Mouse (Mus musculus) small intestine, adult 2 months (tissue): Measurements from ENCODE around the gene Syne3. TPM values are rescaled to one million over a fixed set of nuclear protein-coding genes. Genes with fewer than 3 reads are reported as not detected.

ENCODE experiments used
- H3K27ac ChIP-seq: fragments of 200-500 bp; 2 replicates; pipeline ENCODE4 v1.5.1; 2012; ENCODE audit warnings: low read depth, low read length, control low read depth, inconsistent platforms; ENCODE audit not compliant: insufficient read depth
- H3K27me3 ChIP-seq: fragments of 200-500 bp; 2 replicates; pipeline ENCODE4 v1.6.1; 2012; ENCODE audit warnings: mild to moderate bottlenecking, moderate library complexity, low read length, inconsistent platforms; ENCODE audit not compliant: control insufficient read depth, insufficient read depth
- H3K36me3 ChIP-seq: fragments of 200-500 bp; 2 replicates; pipeline ENCODE4 v1.6.1; 2012; ENCODE audit warnings: mild to moderate bottlenecking, low read length, control low read depth, inconsistent platforms; ENCODE audit not compliant: control insufficient read depth, insufficient read depth
- H3K4me1 ChIP-seq: fragments of 200-500 bp; 2 replicates; pipeline ENCODE4 v1.6.1; 2012; ENCODE audit warnings: low read length, inconsistent platforms, mixed read lengths; ENCODE audit not compliant: control insufficient read depth, insufficient read depth, insufficient read length
- H3K4me3 ChIP-seq: fragments of 200-500 bp; 2 replicates; pipeline ENCODE4 v1.5.1; 2012; ENCODE audit warnings: low read depth, mild to moderate bottlenecking, control low read depth, inconsistent platforms, low read length, moderate library complexity
- CTCF ChIP-seq: fragments of 200-500 bp; IDR thresholded peaks from 2 replicates; pipeline ENCODE4 v1.5.1; 2012; ENCODE audit warnings: low read depth, mild to moderate bottlenecking, control low read depth, inconsistent platforms, low read length, moderate library complexity, mixed read lengths; ENCODE audit not compliant: insufficient replicate concordance, insufficient read length; ENCODE audit errors: extremely low read depth
- POLR2A ChIP-seq: fragments of 200-500 bp; IDR thresholded peaks from 2 replicates; pipeline ENCODE4 v1.6.1; 2012; ENCODE audit warnings: low read depth, mild to moderate bottlenecking, control low read depth, inconsistent platforms, low read length, moderate library complexity
- WGBS: fragments of 180-500 bp; shearing (Covaris S2); methylation state at CpG from one replicate; pipeline ENCODE4 v1.1.7; 2018; 5-methylcytosine and 5-hydroxymethylcytosine counted together
- polyA plus RNA-seq: library from polyadenylated mRNA; depleted of rRNA; stranded (reverse); fragments of >200 nt; gene quantifications from 2 replicates; pipeline ENCODE4 v1.2.3, GENCODE M21; 2012

The Syne3 gene
- polyA plus RNA-seq, 1 experiment, result 1.3 TPM

DNA sequence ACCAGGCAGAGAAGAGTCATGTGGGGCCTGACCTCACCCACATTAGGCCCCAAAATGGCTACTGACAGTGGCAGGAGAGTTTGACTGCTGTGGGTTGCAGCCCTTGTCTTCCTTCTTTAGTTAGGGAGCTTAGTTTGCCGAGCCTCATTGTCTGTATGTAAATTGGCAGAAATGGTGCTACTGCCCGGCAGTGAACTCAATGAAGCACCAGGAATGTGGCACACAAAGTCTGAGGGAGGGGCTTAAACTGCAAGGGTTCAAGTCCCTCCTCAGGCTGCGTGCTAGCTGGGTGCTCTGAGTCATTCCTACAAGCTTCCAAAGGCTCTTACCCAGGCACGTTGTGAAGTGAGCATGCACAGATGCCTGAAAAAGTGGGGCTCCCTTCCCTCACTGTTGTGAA, 93.9 kb downstream of the Syne3 start:
- Histone ChIP-seq H3K4me1 (no peaks in the 10 kb centered on the region), H3K36me3 (no peaks in the 10 kb centered on the region), H3K27ac (no peak overlapping the region), H3K4me3 (no peak overlapping the region), H3K27me3 (no peaks in the 10 kb centered on the region)
- 60% methylated on average over 4 of the region's 4 CpGs for WGBS
- no peak for TF ChIP-seq POLR2A

DNA sequence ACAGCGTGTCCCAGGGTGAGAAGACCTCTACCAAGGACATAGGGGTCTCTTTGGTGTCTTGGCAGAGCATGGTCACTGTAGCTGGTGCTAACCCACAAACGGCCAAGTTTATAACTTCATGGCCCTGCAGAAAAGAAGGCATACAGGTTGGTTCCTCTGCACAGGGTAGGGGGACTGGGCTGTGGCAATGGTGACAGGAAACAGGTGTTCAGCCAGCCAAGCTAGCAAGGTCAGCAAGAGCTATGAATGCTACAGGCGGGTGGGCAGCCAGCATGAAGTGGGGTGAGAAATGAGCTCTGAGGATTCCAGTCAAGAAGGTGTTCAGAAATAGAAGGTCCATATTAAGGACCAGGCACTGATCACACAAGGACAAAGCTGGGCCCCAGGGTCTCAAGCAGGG, 96.6 kb downstream of the Syne3 start:
- H3K27me3 ChIP-seq, result no peaks in the 10 kb centered on the region
- TF ChIP-seq CTCF, result no peak
- no peaks in the 10 kb centered on the region for H3K4me1 ChIP-seq
- no peaks in the 10 kb centered on the region for H3K36me3 ChIP-seq
- H3K4me3 ChIP-seq, result no peak overlapping the region
- 75% methylated on average over 3 of the region's 3 CpGs for WGBS
- H3K27ac ChIP-seq, result no peak overlapping the region

DNA sequence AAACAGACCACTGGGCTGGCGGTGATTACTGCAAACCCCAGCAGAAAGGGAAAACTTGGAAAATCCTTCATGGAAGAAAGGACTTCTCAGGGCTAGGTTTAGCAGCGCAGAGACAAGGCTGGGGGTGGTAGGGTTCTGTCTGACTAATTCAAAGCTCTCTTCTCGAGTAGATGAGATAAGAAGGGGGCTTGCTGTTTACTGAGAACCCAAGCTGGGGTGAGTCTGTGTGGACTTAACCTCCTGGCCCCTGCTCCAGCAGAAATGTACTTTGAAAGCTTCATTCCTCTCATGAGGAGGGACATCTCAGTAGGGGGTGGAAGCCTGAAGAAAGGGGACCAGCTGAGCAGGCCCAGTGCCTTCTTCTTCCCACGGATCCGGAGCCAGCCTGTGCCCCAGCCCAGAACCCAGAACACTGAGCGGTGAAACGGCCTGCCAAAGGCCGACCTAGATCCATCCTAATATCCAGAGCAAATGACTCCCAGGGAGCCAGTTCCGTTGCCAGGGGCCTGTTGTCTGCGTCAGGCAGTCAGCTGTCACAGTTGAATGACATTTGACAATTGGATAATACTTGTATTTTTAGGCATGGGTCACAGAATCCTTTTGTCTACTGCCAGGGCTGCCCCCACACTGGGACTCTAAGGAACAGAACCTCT, 97.2 kb downstream of the Syne3 start:
- H3K36me3 ChIP-seq, result no peaks in the 10 kb centered on the region
- H3K27me3 ChIP-seq, result no peaks in the 10 kb centered on the region
- 64% methylated on average over 10 of the region's 10 CpGs for WGBS
- no peak overlapping the region for H3K4me3 ChIP-seq
- no peaks in the 10 kb centered on the region for H3K4me1 ChIP-seq
- no peak for TF ChIP-seq CTCF
- no peak for TF ChIP-seq POLR2A
- no peak overlapping the region for H3K27ac ChIP-seq

DNA sequence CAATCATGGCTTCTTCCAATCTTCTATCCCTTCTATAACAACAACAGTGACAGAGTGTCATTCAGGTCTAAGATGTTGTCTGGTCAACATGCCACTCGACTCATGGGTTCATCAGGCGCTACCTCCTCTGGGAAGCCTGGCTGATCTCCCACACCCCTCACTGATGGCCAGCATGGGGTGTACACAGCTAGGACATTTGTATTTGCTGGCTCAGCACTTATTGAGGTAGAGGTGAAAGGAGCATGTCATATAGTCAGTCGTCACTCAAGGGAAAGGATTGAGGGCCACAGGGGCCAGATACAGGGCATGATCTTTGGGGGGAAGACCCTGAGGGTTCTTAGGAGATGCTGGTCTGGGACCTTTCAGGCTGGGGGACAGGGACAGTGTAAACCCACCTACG, 99.9 kb downstream of the Syne3 start:
- H3K36me3 ChIP-seq, result no peaks in the 10 kb centered on the region
- H3K4me1 ChIP-seq, result no peaks in the 10 kb centered on the region
- no peak for TF ChIP-seq POLR2A
- TF ChIP-seq CTCF, result no peak
- no peak overlapping the region for H3K27ac ChIP-seq
- no peaks in the 10 kb centered on the region for H3K27me3 ChIP-seq
- WGBS, result 94% methylated on average over 4 of the region's 4 CpGs
- H3K4me3 ChIP-seq, result no peak overlapping the region

DNA sequence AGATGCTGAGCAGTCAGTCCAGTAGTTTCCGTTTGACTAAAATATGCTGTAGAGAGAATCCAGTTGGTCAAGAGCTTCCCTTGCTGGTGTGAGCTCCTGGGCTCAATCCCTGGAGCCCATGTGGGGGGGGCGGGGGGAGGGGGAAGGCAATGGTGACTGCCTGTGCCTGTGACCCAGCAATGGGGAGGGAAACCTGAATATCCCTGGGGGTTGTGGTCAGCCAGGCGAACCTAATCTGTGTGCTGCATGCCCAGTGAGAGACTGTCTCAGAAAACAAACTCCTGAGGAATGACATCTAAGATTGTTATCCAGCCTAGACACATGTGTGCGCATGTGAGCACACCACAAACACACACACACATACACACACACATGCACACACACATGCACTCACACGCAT, 100.6 kb downstream of the Syne3 start:
- no peaks in the 10 kb centered on the region for H3K36me3 ChIP-seq
- no peak overlapping the region for H3K4me3 ChIP-seq
- no peak for TF ChIP-seq POLR2A
- no peak for TF ChIP-seq CTCF
- 0 out of 2 replicates have a peak, but pooled peaks cover 2% of the 10 kb centered on the region for H3K27me3 ChIP-seq
- H3K27ac ChIP-seq, result no peak overlapping the region
- 85% methylated on average over 5 of the region's 5 CpGs for WGBS
- H3K4me1 ChIP-seq, result no peaks in the 10 kb centered on the region

DNA sequence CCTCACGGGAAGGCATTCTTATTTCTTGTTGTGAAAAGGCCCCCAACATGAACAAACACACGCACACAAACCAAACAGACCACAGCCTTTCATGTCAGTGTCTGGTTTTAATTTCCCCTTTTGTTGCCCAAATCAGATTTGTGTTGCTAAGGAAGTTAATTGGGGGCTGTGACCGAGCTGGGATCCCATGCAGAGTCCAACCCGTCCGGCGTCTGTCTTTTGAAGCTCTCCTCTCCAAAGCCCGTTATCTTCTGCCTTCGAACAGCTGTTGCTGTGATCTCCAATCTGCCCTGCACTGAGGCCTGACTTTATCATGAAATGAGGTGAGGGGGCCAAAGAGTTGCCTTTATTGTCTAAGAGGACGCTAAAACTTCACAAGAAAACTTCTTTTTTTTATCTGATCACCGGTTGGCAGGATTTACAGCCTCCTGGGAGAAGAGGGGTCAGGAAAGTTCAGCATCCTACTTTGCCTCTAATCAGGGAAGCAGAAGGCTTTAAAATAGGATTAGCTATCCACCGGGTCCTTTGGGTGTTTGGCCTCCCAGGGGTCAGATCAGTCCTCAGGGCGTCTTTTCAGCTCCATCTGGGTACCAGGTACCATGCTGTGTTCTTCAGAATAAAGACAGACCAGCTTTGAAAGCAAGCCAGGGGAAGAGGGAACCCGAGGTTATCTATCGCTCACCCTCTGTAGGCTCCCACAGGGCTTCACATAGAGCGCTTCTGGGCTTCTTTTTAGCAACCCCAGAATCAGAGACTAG, 101.4 kb downstream of the Syne3 start:
- Histone ChIP-seq H3K4me1 (no peaks in the 10 kb centered on the region), H3K36me3 (no peaks in the 10 kb centered on the region), H3K4me3 (no peak overlapping the region), H3K27ac (no peak overlapping the region), H3K27me3 (0 out of 2 replicates have a peak, but pooled peaks cover 2% of the 10 kb centered on the region)
- TF ChIP-seq CTCF, result no peak
- TF ChIP-seq POLR2A, result no peak
- 19% methylated on average over 15 of the region's 15 CpGs for WGBS

DNA sequence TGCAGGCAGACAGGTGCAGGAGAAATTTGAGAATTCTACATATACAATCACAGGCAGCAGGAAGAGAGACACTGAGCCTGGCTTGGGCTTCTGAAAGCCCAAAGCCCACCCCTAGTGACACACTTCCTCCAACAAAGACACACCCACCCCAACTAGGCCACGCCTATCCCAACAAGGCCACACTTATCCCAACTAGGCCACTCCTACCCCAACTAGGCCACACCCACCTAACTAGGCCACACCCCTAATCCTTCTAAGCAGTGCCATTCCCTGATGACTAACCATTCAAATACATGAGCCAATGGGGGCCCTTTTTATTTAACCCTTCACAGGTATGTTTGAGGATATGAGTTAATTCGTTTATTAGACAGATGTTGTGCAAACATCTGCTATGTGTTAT, 102.5 kb downstream of the Syne3 start:
- Histone ChIP-seq H3K27me3 (0 out of 2 replicates have a peak, but pooled peaks cover 2% of the 10 kb centered on the region), H3K4me1 (no peaks in the 10 kb centered on the region), H3K27ac (no peak overlapping the region), H3K36me3 (no peaks in the 10 kb centered on the region), H3K4me3 (no peak overlapping the region)
- WGBS, result 93% methylated on average over 2 of the region's 2 CpGs
- no peak for TF ChIP-seq POLR2A
- no peak for TF ChIP-seq CTCF
